Mouse (Mus musculus): ENCODE measurements around the gene Col23a1. TPM values are rescaled to one million over a fixed set of nuclear protein-coding genes. Genes with fewer than 3 reads are reported as not detected.

The Col23a1 gene
- total RNA-seq, 1 experiment from 2014 or later = 0.25 TPM

DNA sequence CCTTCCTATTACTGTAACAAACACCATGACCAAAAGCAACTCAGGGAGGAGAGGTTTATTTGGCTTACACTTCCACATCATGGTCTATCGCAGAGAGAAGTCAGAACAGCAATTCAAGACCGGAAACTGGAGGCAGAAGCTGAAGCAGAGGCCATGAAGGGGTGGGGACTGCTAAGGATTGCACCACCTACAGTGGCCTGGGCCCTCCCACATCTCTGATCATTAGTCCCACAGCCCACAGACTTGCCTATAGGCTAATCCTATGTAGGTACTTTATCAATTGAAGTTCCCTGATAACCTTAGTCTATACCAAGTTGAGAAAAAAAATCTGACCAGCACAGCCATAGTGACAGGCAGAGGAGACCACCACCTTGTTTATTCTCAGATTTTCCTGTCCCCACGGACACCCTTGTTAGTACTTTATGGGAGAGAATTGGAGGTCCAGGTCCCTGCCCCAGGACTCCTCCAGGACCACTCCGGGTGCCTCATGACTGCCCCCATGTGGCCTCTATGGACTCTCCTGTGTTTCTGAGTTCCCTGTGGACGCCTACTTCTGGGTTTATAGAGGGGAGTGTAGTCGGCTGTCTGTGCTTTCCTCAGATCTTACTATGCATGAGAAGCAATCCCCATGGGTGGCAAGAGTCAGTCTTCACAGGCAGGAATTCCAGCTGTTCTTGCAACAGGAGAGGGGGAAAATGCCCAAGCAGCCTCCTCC is 157.1 kb downstream of the Col23a1 start:
- peak in 1 of 2 experiments; percentile 39; a peak in 1 of 4 replicates for ATAC-seq (replicated peaks in 1 of 2; ENCODE audit: insufficient read depth in 1 of 2, low FRiP score in 2 of 2, low TSS enrichment in 1 of 2, low read depth in 1 of 2, poor library complexity in 2 of 2, severe bottlenecking in 2 of 2)

DNA sequence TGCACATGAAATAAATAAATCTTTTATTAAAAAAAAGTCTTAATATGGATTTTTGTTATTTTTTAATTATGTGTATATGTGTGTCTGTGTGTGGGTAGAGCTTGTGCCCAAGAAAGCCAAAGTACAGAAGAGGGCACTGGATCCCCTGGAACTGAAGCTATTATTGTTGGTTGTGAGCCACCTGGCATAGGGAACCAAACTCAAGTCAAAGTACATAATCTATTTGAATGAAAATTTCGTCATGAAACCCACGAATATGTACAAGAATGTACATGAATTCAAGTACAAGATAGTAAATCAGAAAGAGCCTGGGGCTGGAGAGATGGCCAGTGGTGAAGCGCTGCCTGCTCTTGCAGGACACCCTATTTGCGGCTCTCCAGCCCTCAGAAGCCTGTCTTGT is 158.5 kb downstream of the Col23a1 start:
- no peak for ATAC-seq (replicated peaks in 1 of 2; ENCODE audit: insufficient read depth in 1 of 2, low FRiP score in 2 of 2, low TSS enrichment in 1 of 2, low read depth in 1 of 2, poor library complexity in 2 of 2, severe bottlenecking in 2 of 2)

DNA sequence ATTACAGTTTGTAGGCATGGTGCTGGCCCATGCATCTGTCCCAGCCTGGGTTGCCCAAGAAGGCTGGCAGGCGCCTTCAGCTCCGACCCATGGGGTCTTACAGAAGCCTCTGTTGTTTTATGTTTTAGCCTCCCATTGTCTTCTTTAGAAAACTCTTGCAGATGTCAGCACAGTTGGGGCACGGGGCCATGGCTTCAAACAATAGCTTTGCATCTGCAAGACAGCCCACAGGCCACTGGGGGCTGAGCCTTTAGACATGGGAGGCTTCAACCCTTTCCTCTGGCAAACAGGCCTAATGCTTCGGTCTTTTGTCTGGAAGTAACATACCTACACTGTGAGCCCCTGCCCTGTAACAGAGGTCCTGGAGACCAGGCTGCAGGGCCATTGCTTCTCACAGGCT is 159.0 kb downstream of the Col23a1 start:
- ATAC-seq (replicated peaks in 1 of 2; ENCODE audit: insufficient read depth in 1 of 2, low FRiP score in 2 of 2, low TSS enrichment in 1 of 2, low read depth in 1 of 2, poor library complexity in 2 of 2, severe bottlenecking in 2 of 2) = no peak

DNA sequence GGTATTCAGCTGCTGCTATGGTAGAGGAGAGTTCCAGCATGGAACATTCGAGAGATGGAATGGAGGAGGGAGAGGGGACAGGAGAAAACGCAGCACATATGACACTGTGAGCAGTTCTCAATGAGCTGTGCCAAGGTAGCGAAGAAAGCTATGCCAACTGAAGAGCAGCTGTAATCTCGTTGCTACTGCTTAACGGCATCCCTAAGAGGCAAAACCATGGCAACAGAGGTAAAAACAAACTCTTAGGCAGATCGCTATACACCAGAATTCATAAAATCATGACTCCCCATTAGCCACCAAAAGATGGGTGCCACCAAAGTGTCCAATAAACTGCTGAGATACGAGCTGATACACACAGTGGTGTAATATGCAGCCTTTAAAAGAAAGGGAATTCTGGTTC is 160.2 kb downstream of the Col23a1 start:
- no peak for ATAC-seq (replicated peaks in 1 of 2; ENCODE audit: insufficient read depth in 1 of 2, low FRiP score in 2 of 2, low TSS enrichment in 1 of 2, low read depth in 1 of 2, poor library complexity in 2 of 2, severe bottlenecking in 2 of 2)

DNA sequence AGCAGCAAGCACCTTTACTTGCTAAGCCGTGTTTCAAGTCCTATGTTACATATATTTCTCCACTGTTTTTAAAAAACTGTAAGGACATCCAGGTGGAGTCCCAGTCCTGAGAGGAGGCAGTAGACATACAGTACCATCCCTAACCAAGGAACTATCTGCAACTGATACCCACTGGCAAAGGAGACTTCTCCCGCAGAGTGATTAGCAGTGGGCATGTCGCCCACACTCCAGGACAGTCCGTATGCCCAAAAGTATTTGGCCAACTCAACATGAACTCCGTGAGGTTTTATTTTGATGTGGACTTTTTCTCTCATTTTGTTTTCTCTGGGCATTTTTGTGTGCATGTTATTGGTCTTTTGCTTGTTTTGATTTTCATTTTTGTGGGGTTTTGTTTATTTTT is 161.6 kb downstream of the Col23a1 start:
- ATAC-seq (replicated peaks in 1 of 2; ENCODE audit: insufficient read depth in 1 of 2, low FRiP score in 2 of 2, low TSS enrichment in 1 of 2, low read depth in 1 of 2, poor library complexity in 2 of 2, severe bottlenecking in 2 of 2) = no peak

DNA sequence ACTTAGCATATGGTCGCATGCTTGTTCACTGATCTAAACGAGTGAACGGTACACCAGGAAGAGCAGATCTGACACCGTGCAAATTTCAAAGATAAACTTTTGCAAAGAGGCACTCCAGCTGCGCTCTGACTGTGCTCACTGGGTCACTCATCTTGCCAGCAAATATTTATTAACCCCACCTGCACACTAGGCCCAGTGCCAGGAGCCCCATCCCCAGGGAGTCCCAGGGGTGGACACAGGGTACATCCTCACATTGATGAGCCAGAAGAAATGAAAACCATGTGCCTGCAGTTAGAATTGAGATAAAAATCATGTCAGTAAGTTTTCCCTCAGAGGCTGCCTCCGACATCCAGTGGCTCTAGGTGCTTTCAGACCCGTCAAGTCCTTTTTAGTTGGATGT is 162.2 kb downstream of the Col23a1 start:
- no peak for ATAC-seq (replicated peaks in 1 of 2; ENCODE audit: insufficient read depth in 1 of 2, low FRiP score in 2 of 2, low TSS enrichment in 1 of 2, low read depth in 1 of 2, poor library complexity in 2 of 2, severe bottlenecking in 2 of 2)

DNA sequence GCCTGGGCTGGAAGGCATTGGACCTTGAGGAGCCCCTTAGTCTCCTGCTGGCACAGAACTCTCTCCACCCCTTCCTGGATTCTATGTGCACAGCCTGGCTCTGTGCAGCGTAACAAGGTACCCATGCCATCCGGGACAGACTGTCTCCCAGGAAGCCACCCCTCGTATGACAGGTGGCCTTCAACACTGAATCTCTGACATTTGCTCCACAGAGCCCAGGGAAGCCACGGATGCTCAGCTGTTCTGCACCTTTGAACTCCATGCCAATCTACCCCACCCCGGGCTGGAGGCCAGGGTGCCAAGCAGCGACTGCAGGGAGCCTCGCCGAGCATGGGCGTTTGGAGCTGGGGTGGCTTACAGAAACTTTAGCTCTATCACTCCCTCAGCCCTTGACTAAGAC is 164.0 kb downstream of the Col23a1 start:
- ATAC-seq (replicated peaks in 1 of 2; ENCODE audit: insufficient read depth in 1 of 2, low FRiP score in 2 of 2, low TSS enrichment in 1 of 2, low read depth in 1 of 2, poor library complexity in 2 of 2, severe bottlenecking in 2 of 2) = no peak

DNA sequence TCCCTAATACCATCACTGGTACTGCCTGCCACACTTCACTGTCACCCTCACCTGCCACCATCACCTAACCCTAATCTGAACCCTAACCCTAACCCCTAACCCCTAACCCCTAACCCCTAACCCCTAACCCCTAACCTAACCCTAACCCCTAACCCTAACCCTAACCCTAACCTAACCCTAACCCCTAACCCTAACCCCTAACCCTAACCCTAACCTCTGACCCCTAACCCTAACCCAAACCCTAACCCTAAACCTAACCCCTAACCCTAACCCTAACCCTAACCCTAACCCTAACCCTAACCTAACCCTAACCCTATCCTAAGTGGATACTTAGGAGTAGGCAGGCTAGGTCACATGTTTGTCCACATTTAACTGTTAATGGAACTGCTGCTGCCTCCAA is 165.8 kb downstream of the Col23a1 start:
- no peak; a peak in 1 of 4 replicates for ATAC-seq (replicated peaks in 1 of 2; ENCODE audit: insufficient read depth in 1 of 2, low FRiP score in 2 of 2, low TSS enrichment in 1 of 2, low read depth in 1 of 2, poor library complexity in 2 of 2, severe bottlenecking in 2 of 2)

DNA sequence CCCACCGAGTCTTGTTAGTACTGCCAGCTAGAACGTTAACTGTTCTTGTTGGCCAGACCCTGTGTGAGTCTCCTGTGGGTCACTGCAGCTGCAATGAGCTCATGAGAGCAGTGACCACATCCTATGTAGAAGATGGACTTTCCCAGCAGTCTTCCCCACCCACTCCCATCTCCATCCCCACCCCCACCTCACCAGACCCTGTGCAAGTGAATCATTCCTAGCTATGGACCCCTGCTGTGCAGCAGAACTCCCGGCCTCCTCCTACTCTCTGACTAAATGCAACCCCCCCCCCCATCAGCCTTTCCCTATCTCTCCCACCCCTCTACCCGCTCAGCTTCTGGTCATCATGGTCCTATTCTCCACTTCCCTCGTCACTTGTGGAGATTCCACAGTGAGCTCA is 167.9 kb downstream of the Col23a1 start:
- no peak for ATAC-seq (replicated peaks in 1 of 2; ENCODE audit: insufficient read depth in 1 of 2, low FRiP score in 2 of 2, low TSS enrichment in 1 of 2, low read depth in 1 of 2, poor library complexity in 2 of 2, severe bottlenecking in 2 of 2)

DNA sequence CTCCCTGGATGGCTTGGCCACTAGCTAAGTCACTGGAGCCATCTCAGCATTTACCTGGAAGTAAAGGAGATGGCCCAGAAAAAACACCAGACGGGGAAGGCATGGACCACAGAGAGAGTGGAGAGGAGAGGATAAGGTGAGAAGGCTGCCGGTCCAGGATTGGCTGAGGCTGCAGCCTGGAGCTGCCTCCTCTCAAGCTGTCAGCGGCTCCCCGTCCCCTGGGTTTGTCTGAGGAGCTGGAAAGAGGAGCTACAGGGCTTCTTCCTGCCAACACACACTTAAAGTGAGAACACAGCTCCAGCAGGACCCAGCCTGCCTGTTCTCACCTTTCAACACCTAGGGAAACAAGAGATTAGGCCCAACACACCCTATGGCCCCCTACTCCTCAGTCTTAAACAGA is 168.9 kb downstream of the Col23a1 start:
- no peak for ATAC-seq (replicated peaks in 1 of 2; ENCODE audit: insufficient read depth in 1 of 2, low FRiP score in 2 of 2, low TSS enrichment in 1 of 2, low read depth in 1 of 2, poor library complexity in 2 of 2, severe bottlenecking in 2 of 2)

DNA sequence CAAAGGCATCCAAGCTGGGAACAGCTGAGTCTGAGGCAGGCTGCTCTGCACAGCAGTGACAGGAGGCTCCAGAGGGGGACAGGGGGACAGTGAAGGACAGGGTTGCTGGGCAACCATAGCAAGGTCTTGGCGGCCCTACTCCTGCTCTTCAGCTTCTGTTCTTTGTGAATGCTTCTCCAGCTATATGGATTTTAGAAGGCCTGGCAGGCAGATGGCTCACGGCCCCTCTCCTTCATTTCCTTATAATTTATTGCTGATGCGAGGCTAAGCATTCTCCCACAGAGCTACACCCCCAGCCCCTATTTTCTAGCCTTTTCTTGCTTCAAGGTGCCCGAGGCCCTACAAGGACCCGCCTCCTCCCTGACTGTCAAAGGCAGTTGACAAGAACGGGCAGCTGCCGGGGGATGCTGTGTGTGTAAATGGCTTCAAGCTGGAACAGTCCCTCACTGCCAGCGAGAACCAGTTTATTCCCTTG is 169.9 kb downstream of the Col23a1 start:
- ATAC-seq (replicated peaks in 1 of 2; ENCODE audit: insufficient read depth in 1 of 2, low FRiP score in 2 of 2, low TSS enrichment in 1 of 2, low read depth in 1 of 2, poor library complexity in 2 of 2, severe bottlenecking in 2 of 2) = no peak

DNA sequence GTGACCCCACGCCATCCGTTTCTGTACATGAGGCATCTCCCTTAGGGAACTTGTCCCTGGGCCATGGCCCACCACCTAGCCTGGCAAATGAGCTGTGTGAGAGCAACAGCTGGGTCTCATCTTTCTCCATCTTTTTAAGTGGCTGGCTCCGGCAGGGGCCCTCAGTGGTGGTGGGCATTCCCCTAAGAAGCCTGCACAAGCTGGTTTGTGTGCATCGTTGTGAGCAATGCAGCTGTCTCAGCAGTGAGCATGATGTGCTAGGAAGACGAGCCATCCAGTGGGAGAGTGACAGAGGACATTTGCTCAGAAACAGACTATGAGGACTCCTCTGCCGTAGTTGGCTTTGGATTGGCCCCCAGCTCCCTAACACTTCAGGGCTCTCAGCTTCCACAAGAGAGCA is 179.0 kb downstream of the Col23a1 start:
- no peak for ATAC-seq (replicated peaks in 1 of 2; ENCODE audit: insufficient read depth in 1 of 2, low FRiP score in 2 of 2, low TSS enrichment in 1 of 2, low read depth in 1 of 2, poor library complexity in 2 of 2, severe bottlenecking in 2 of 2)

DNA sequence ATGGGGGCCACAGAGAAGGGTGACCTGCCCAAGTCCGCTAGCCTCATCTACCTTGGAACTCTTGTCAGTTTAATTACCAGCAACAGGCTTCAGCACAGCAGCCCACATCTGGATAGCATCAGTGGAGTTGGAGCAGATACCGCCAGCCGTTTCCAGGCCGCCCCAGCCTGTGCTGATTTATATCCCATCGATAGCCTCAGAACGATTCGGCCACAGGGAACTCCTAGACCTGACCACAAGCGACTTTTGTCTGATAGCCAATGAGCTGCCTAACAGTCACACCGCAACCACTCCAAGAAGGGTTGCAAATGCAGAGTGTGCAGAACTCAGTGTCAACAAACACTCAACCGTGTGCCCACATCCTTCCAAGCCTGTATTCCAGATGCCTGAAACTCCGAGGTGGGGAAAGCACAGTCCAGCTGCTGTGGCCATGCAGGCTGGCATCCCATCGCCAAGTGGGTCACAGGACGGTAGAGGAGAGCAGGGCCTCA is 179.7 kb downstream of the Col23a1 start:
- ATAC-seq (replicated peaks in 1 of 2; ENCODE audit: insufficient read depth in 1 of 2, low FRiP score in 2 of 2, low TSS enrichment in 1 of 2, low read depth in 1 of 2, poor library complexity in 2 of 2, severe bottlenecking in 2 of 2) = peak in 1 of 2 experiments; percentile 19; a peak in 1 of 4 replicates

DNA sequence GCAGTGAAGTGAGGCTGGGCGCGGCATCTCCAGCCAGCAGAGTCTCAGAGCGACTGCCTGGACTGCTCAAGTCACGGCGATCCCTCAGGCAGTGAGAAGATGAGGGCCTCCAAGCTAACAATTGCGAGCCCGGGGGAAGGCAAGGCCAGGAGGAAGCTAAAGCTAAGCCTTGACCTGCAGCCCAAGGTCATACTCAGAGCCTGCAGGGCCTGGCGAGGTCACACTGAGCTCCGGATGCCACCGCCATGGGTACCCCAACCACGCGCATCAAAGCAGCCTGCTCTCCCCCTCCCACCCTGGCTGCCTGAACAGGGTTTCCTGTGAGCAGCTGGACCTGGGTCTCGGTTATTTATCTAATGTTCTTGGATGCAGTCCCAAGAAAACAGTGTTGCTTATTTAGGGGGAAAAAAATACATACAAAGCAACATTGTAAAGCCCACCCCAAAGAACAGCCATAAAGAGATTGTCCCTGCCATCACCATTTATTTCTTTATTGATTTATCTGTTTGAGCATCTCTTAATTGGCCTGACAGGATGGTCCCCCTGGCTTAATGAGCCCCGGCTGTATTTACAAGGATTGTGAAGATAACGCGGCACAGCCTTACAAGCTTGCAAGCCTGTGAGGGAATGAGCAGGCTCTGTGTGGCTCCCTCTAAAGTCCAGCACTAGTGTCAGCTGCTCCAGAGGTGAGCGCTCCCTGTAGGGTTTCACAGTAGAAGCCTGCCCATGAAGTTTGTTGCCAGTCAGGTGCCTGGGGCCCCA is 180.8 kb downstream of the Col23a1 start:
- no peak for ATAC-seq (replicated peaks in 1 of 2; ENCODE audit: insufficient read depth in 1 of 2, low FRiP score in 2 of 2, low TSS enrichment in 1 of 2, low read depth in 1 of 2, poor library complexity in 2 of 2, severe bottlenecking in 2 of 2)

DNA sequence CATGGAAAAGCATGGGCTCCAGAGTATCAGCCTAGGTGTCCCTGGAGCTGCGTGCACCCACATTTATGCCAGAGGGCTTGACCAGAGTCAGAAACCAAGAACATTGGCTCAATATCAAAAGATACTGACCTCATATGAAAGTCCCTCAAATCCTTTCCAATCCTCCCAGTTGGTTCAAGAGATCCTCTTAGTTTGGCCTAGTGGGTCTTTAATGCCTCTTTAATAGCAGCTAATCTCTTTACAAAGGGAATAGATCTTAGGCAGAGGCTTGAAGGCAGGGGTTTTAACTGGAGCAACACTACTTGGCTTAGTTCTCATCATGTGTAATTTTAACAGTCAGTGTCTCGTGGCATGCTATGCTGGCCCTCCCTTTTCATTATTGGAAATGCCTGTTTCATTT is 184.0 kb downstream of the Col23a1 start:
- no peak for ATAC-seq (replicated peaks in 1 of 2; ENCODE audit: insufficient read depth in 1 of 2, low FRiP score in 2 of 2, low TSS enrichment in 1 of 2, low read depth in 1 of 2, poor library complexity in 2 of 2, severe bottlenecking in 2 of 2)

DNA sequence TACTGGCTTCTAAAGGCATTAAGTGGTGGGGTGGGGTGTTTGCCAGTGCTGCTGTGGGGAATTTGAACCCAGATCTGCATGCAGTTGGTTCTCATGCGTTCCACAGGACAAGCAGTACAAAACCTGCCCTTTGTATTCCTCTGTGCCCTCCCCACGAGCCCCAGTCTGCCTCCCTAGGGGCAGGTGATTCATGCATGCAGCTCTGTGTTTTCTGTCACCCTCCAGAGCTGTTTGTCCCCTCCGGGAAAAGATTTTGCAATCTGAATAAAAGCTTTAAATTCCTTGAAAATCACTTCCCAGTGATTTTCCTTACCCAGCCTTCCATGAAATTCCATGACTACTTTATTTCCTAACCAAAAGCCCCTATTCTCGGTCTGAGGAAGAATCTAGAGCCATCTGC is 186.8 kb downstream of the Col23a1 start:
- no peak for ATAC-seq (replicated peaks in 1 of 2; ENCODE audit: insufficient read depth in 1 of 2, low FRiP score in 2 of 2, low TSS enrichment in 1 of 2, low read depth in 1 of 2, poor library complexity in 2 of 2, severe bottlenecking in 2 of 2)

DNA sequence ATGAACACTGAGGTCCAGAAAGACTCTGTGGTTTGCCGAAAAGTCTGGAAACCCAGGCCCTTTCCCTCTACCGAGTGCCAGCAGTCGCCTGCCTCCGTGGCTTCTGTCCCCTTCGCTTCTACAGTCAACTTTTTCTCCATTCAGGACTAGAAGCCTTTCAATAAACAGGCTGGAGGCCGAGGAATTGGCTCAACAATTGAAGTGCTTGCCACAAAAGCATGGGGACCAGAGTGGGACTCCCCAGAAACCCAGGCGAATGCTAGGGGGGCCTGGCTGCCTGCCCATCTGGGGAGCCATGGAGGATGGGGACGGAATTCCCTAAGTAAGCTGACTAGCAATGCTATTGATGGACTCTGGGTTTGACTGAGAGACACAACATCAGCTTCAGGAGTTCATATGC is 187.9 kb downstream of the Col23a1 start:
- ATAC-seq (replicated peaks in 1 of 2; ENCODE audit: insufficient read depth in 1 of 2, low FRiP score in 2 of 2, low TSS enrichment in 1 of 2, low read depth in 1 of 2, poor library complexity in 2 of 2, severe bottlenecking in 2 of 2) = no peak

DNA sequence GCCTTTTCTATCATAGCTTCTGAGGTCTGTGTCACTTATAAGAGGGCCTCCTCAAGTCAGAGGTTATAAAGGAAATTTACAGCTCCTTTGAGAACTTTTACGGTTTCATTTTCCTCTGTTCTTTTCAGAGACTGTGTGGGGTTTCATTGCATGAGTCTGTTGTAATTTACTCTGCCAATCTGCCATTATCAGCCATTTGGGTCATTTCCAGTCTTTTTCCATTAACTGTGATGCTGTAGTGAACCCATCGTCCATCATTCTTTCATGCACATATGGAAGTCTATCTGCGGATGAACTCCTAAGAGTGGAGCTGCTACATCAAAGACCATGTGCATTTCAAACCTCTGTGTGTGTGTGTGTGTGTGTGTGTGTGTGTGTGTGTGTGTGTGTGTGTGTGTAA is 192.5 kb downstream of the Col23a1 start:
- no peak for ATAC-seq (replicated peaks in 1 of 2; ENCODE audit: insufficient read depth in 1 of 2, low FRiP score in 2 of 2, low TSS enrichment in 1 of 2, low read depth in 1 of 2, poor library complexity in 2 of 2, severe bottlenecking in 2 of 2)
